Mouse (Mus musculus): ENCODE measurements around the gene Clec4b1.
"Not testable (repeated sequence)": the region's sequence is repeated elsewhere in the genome, so short reads cannot be mapped to it uniquely, and the experiment has no call there.

Clec4b1 gene

DNA sequence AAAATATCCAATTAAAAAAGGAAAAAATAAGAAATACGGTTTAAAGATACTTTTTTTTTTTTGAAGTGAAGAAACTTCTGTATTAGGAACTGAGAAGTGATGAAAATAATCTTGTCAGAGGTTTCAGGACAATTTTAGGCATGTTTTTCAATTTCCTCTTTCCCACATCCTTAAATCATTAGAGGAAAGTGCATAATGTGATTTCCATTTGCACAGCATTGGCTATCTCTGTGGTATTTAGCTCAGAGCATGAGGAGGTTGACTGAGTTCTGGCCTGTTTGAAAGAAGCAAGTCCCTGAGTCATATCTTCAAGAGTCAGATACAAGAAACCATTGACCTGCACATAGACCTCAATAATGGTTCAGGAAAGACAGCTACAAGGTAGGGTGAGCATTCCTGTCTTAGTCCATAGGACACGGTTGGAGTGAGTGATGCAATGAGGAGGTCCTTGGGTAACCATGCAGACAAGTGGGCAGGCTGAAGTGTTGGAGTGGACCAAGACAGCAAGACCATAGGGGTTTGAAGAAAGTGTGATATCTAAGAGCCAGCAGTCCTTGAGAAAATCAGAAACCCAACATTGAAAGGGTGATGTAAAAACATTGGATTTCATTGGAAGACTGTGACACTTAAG, at the start of gene Clec4b1:
Gene Clec4b1 (plus strand): TSS at position 221 of the 631 bp plus-strand sequence.
- no peak for DNase-seq (ENCODE audit: low spot score in 2 of 2)

DNA sequence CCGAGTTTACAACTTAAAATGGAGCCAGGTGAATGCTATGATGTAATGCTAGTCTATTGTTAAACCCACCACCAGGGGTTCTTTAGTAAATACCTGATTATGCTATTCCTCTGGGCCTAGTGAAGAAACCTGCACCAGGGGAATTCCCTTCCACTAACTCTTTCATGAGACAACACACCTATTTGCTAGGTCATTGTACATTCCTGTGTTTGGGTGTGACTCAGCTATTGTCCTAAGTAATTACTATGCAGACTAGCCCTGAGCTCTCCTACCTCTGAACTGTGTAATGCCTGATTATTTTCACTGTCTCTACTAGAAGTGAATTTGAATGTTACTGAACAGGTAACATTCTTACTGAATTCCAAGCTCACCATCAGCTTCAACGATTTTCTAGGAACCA, 45.1 kb upstream of the Clec4b1 start:
- not testable (repeated sequence) for DNase-seq (ENCODE audit: low spot score in 2 of 2)

DNA sequence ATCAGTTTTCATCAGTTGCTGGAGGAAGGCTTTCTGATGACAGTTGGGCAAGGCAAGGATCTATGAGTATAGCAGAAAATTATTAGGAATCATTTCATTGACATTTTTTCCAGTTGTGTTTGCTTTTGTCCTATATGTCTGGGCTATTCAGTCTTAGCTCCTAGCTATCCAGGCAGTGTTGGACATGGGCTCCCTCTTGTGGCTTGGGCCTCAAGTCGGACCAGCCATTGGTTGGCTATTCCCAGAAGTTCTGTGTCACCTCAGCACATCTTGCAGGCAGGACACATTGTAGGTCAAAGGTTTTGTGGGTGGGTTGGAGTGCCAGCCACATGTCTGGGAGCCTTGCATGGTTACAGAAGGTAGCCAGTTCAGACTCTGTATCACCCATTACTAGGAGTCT, 44.2 kb upstream of the Clec4b1 start:
- DNase-seq (ENCODE audit: low spot score in 2 of 2) = no peak

DNA sequence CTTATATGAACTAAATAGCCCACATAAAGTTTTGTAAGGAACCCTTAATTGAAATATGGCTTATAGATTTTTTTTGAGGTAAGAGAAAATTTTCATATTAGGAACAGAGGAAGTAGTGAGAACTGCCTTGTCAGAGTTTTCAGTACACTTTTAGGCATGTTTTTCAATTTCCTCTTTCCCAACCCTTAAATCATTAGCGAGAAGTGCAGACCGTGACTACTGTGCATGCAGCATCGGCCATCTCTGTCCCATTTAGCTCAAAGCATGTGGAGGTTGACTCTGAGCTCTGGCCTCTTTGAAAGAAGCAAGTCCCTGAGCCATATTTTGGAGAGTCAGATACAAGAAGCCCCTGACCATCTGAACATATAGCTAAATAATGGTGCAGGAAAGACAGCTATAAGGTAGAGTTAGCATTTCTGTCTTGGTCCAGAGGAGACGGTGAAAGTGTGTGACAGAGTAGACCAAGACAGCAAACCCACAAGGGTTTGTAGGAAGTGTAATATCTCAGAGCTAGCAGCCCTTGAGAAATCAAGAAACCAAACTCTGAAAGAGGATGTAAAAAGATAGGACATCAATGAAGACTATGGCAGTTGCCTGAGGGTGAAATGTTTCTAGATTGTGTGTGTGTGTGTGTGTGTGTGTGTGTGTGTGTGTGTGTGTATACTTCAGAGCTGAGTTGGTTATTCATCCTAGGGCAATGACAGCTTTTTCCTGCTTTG, 45.5 kb downstream of the Clec4b1 start:
- DNase-seq (ENCODE audit: low spot score in 2 of 2) = no peak

DNA sequence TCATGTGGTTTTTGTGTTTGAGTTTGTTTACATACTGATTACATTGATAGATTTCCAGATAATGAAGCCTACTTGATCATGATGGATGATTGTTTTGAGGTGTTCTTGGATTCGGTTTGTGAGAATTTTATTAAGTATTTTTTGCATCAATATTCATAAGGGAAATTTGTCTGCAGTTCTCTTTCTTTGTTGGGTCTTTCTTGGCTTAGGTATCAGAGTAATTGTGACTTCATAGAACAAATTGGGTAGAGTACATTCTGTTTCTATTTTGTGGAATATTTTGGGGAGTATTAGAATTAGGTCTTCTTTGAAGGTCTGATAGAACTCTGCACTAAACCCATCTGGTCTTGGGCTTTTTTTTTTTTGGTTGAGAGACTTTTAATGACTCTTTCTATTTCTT, 56.4 kb downstream of the Clec4b1 start, which contains the start of gene Clec4a2:
Gene Clec4a2 (plus strand): TSS at position 301 of the 400 bp plus-strand sequence.
- not testable (repeated sequence) for DNase-seq (ENCODE audit: low spot score in 2 of 2)
